Mouse (Mus musculus): ENCODE results near the gene 4933425L06Rik.

DNA sequence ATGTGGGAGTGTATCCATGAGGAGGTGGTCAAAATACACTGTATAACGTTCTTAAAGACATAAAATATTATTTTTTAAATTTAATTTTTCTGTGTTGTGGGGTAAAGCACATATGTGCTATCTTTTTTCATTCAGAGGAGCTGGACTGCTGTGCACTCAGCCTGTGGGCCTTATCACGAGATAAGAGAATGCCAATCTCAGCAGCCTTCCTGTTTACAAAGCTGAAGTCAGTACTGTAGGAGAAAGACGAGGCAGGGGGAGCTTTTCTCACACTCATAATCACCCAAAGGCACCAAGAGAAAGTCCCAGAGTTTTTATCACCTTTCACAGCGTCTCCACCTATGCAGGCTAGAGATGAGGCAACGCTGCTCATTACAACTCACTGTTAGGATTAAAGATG, 52.5 kb downstream of the 4933425L06Rik start:
- TF ChIP-seq CTCF (IDR thresholded peaks at IDR 0.05; ENCODE audit: low read depth, low read length) (no peak), POLR2A (IDR thresholded peaks at IDR 0.05; ENCODE audit: extremely low read depth, insufficient read depth, low read length) (no peak)

Measured in liver, adult 2 months (tissue).